Mouse (Mus musculus) small intestine, adult 2 months (tissue): ENCODE measurements around the gene Ilkap. TPM values are rescaled to one million over a fixed set of nuclear protein-coding genes. Genes with fewer than 3 reads are reported as not detected.

Experiments used
- H3K27ac ChIP-seq: fragments of 200-500 bp; 2 replicates; pipeline ENCODE4 v1.5.1; 2012; ENCODE audit warnings: low read depth, low read length, control low read depth, inconsistent platforms; ENCODE audit not compliant: insufficient read depth
- H3K27me3 ChIP-seq: fragments of 200-500 bp; 2 replicates; pipeline ENCODE4 v1.6.1; 2012; ENCODE audit warnings: mild to moderate bottlenecking, moderate library complexity, low read length, inconsistent platforms; ENCODE audit not compliant: control insufficient read depth, insufficient read depth
- H3K36me3 ChIP-seq: fragments of 200-500 bp; 2 replicates; pipeline ENCODE4 v1.6.1; 2012; ENCODE audit warnings: mild to moderate bottlenecking, low read length, control low read depth, inconsistent platforms; ENCODE audit not compliant: control insufficient read depth, insufficient read depth
- H3K4me1 ChIP-seq: fragments of 200-500 bp; 2 replicates; pipeline ENCODE4 v1.6.1; 2012; ENCODE audit warnings: low read length, inconsistent platforms, mixed read lengths; ENCODE audit not compliant: control insufficient read depth, insufficient read depth, insufficient read length
- H3K4me3 ChIP-seq: fragments of 200-500 bp; 2 replicates; pipeline ENCODE4 v1.5.1; 2012; ENCODE audit warnings: low read depth, mild to moderate bottlenecking, control low read depth, inconsistent platforms, low read length, moderate library complexity
- CTCF ChIP-seq: fragments of 200-500 bp; IDR thresholded peaks from 2 replicates; pipeline ENCODE4 v1.5.1; 2012; ENCODE audit warnings: low read depth, mild to moderate bottlenecking, control low read depth, inconsistent platforms, low read length, moderate library complexity, mixed read lengths; ENCODE audit not compliant: insufficient replicate concordance, insufficient read length; ENCODE audit errors: extremely low read depth
- POLR2A ChIP-seq: fragments of 200-500 bp; IDR thresholded peaks from 2 replicates; pipeline ENCODE4 v1.6.1; 2012; ENCODE audit warnings: low read depth, mild to moderate bottlenecking, control low read depth, inconsistent platforms, low read length, moderate library complexity
- WGBS: fragments of 180-500 bp; shearing (Covaris S2); methylation state at CpG from one replicate; pipeline ENCODE4 v1.1.7; 2018; 5-methylcytosine and 5-hydroxymethylcytosine counted together
- polyA plus RNA-seq: library from polyadenylated mRNA; depleted of rRNA; stranded (reverse); fragments of >200 nt; gene quantifications from 2 replicates; pipeline ENCODE4 v1.2.3, GENCODE M21; 2012

Ilkap gene
- polyA plus RNA-seq, 1 experiment, result 34.6 TPM

DNA sequence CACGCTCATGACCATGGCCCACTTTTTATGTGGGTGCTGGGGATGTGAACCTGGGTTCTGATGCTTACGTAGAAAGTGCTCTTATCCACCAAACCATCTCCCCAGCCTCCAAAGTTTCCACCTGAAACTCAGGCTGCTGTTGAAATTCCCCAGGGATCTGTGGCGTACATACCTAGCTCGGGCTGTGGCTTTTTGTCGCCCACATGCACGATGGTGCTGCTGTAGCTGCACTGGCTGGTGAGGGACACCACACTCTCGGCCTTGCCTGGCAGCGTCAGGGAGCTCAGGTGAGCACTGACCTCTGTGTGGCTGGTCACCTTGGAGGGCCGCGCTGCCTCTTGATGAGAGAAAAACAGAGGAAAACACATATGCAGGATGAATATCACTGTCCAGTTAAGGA is 30.6 kb upstream of the Ilkap start:
- no peak overlapping the region for H3K27ac ChIP-seq
- H3K4me3 ChIP-seq, result no peak overlapping the region
- peaks cover 78% of the 10 kb centered on the region for H3K36me3 ChIP-seq
- WGBS, result 93% methylated on average over 10 of the region's 10 CpGs
- TF ChIP-seq CTCF (no peak), POLR2A (no peak)
- H3K27me3 ChIP-seq, result no peaks in the 10 kb centered on the region
- H3K4me1 ChIP-seq, result no peaks in the 10 kb centered on the region

DNA sequence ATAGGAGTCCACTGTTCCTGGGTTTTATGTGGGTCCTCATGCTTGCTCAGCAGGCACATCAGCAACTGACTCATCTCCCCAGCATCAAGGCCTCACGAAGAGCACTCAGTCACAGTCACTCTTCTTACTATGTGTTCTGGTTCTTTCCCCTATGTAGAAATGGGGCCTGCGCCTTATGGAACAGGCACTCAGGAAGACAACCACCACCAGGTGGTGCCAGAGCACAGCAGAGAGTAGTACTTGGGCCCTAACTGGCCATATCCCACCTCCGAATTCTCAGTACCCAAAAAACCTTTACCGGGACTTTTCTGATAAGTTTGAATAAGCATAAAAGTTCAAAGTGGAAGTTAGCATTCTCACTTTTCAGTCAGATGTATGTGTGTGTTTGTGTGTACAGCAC is 30.0 kb upstream of the Ilkap start:
- 31% methylated on average over 4 of the region's 4 CpGs for WGBS
- peaks cover 83% of the 10 kb centered on the region for H3K36me3 ChIP-seq

DNA sequence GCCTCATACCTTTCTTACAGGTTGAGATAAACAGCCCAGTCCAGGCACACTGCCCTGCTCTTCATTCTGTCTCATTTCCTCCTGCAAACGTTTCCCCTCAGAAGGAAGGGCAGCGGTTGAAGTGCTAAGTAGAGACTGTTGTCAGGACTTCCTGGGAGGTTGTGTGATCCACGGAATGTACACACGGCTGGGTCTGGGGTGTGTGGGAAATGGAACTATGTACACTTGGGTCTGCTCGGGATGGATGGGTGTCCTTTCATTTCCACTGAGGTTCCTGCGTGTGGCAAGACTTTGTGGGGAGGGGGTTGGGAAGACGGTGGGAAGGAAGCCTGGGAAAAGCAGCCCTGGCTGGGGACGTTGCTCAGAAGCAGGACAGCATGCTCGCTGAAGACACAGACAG is 27.8 kb upstream of the Ilkap start:
- TF ChIP-seq CTCF, result no peak
- no peak for TF ChIP-seq POLR2A
- WGBS, result 81% methylated on average over 9 of the region's 9 CpGs
- peaks cover 71% of the 10 kb centered on the region for H3K36me3 ChIP-seq
- H3K27ac ChIP-seq, result no peak overlapping the region
- H3K4me1 ChIP-seq, result no peaks in the 10 kb centered on the region
- H3K27me3 ChIP-seq, result no peaks in the 10 kb centered on the region
- no peak overlapping the region for H3K4me3 ChIP-seq

More for the DNA sequence above, 30.0 kb upstream of the Ilkap start:
- no peaks in the 10 kb centered on the region for H3K27me3 ChIP-seq
- no peak for TF ChIP-seq POLR2A
- peak; percentile 85; the same call in 1 of the 2 replicates for TF ChIP-seq CTCF
- no peaks in the 10 kb centered on the region for H3K4me1 ChIP-seq
- no peak overlapping the region for H3K27ac ChIP-seq
- H3K4me3 ChIP-seq, result no peak overlapping the region

DNA sequence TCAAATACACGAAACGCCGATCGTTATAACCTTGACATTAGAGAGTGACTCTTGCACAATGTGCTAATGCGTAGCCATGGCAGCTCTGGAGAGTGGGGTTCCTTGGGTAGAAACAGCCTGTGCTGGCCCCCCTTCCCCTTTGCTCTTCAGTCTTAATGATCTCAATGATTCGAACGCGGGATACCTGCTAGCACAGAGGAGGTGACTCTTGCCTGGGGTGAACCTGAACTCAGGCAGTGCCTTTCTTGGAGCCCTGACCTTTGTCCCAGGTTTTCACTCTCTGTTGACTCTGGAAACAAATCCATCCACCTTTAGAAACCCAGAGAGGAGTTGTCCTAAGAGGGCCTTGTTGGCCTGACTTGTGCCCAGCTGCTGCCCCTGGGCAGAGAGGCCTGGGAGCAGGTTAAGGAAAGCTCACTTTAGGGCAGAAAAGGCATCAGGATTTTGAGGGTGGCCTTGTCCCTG is 22.0 kb upstream of the Ilkap start:
- Histone ChIP-seq H3K27ac (no peak overlapping the region), H3K4me1 (no peaks in the 10 kb centered on the region), H3K27me3 (no peaks in the 10 kb centered on the region), H3K4me3 (no peak overlapping the region), H3K36me3 (peaks cover 60% of the 10 kb centered on the region)
- 87% methylated on average over 8 of the region's 8 CpGs for WGBS
- no peak for TF ChIP-seq CTCF
- no peak for TF ChIP-seq POLR2A

DNA sequence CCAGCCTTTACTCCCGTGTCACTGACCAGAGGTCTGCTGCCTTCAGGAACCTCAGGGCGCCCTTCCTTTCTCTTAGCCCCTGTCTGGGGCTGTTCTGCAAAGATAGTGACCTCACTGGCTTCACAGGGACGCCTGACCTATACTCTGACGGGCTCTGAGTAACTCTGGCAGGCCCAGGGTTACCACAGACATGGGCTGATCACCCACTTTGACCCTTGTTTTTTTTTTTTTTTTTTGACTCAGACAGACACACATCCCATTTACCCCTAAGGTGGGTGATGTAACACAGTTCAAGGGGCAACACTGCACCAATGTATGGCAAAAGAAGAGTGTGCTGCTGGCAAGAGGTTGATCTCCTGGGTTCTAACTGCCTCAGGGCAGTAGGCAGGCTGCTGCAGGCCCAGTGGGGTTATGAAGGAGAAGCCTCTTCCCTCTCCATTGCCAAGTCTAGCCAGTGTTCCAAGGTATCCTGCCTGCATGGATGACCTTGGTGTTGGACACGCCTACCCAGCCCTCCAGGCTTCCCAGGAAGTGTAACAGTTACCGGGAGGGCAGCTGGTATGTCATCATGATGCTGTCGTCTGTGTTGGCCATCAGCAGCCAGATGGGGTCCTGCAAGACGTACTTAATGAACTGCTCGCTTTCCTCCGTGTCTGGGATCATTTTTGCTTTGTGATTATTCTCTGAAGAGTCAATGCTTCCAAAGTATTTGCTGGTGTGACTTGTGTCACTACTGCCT is 21.4 kb upstream of the Ilkap start:
- no peaks in the 10 kb centered on the region for H3K4me1 ChIP-seq
- H3K27me3 ChIP-seq, result no peaks in the 10 kb centered on the region
- no peak overlapping the region for H3K27ac ChIP-seq
- peaks cover 57% of the 10 kb centered on the region for H3K36me3 ChIP-seq
- WGBS, result 77% methylated on average over 10 of the region's 10 CpGs
- TF ChIP-seq CTCF (no peak), POLR2A (no peak)
- H3K4me3 ChIP-seq, result no peak overlapping the region

DNA sequence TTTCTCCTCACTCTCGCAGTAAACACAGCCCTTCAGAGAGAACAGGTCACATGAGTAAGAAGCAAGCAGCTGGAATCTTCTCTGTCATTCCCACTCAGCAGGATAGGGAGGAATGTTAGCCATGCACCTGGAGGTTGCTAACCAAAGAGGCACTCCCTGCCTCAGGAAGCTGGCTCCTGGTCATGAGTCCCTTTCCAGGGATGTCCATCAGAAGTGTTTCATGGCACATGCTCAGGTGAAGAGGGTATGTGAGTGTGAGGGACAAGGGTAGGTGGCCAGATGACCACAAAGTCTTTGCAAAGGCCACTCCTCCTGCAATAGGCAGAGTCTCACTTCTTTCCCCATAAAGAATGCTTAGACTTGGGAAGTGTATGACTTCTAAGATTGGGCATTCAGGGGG is 19.4 kb upstream of the Ilkap start:
- Histone ChIP-seq H3K27ac (no peak overlapping the region), H3K4me1 (peaks cover 4% of the 10 kb centered on the region; the same call in 1 of the 2 replicates), H3K36me3 (peaks cover 40% of the 10 kb centered on the region), H3K4me3 (no peak overlapping the region), H3K27me3 (no peaks in the 10 kb centered on the region)
- 69% methylated on average over 1 of the region's 1 CpGs for WGBS
- TF ChIP-seq CTCF, result no peak
- no peak for TF ChIP-seq POLR2A

DNA sequence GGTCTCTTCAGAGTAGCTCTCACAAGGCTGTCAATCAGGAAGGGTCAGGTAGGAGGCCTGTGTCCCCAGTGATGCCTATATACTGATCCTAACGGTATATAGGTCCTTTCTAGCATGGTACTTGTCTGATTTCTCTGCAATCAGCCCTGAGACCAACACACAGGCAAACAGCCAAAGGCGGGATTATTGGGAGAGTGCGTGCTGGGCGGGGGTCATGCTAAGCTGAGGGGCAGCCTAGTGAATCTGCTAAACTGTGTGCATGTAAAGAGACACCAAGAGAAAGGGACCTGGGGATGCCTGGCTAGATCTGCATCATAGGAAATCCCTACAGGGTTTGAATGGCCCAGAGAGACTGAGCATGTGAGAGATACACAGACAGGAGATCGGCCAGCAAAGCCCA is 16.7 kb upstream of the Ilkap start:
- Histone ChIP-seq H3K27me3 (no peaks in the 10 kb centered on the region), H3K4me1 (peaks cover 11% of the 10 kb centered on the region), H3K36me3 (peaks cover 28% of the 10 kb centered on the region), H3K4me3 (no peak overlapping the region), H3K27ac (no peak overlapping the region)
- 91% methylated on average over 5 of the region's 5 CpGs for WGBS
- no peak for TF ChIP-seq CTCF
